Mouse (Mus musculus): ENCODE results near the gene Sugt1. TPM values are rescaled to one million over a fixed set of nuclear protein-coding genes. Genes with fewer than 3 reads are reported as not detected.

Sugt1 gene
- polyA plus RNA-seq, 2 experiments = 55.4 to 122 TPM

DNA sequence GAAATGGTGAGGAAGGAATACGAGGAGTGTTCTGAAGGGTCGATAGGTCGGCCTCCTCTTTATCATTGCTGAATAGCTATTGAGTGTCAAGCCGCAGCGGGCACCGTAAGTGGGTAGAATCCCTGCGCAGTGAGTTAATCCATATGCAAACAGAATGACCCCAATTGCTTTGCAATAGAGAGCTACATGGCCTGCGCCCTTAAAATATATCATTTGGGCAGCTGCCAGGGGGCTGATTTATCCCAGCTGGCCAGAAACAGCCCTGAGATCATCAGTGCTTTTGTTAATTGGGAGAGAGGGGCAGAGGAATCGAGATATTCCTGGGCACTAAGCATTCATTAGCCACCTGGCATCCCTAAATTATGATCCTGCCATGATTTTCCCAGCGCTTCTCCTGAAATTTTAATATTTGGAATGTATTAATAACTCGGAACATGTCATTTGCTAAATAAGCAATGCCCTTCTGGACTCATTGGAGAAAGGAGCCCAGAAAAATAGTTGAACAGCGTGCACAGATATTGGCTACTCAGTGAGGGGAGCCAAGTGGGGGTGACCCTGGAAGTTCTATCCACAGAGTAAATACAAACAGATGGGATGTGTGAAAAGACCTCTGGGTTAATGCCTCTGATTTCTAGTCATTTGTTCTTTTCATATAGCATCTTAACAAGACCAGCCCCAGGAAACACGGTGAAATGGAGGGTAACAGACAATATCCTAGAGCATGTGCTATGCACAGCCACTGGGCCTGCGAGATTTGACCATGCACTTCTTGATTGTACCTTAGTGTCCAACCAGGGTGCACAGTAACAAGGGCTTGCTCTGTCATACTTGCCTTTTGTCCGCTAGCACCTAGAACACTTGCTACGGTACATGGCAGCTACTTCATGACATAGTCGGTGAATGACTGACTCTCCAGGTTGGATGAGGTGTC, 85.9 kb downstream of the Sugt1 start:
- ATAC-seq (ENCODE audit: low FRiP score, low read depth) = no peak
- Histone ChIP-seq H3K9ac (ENCODE audit: low read depth, low read length, severe bottlenecking) (no peak overlapping the region), H3K4me3 (replicated peaks; ENCODE audit: low read length) (no peak overlapping the region), H3K27ac (replicated peaks; ENCODE audit: low read depth, low read length) (no peak overlapping the region), H3K4me2 (replicated peaks; ENCODE audit: low read depth, low read length, severe bottlenecking) (no peak overlapping the region), H3K9me3 (ENCODE audit: control insufficient read depth, low read length) (no peaks in the 10 kb centered on the region), H3K4me1 (ENCODE audit: control insufficient read depth, insufficient read depth, low read length) (peaks cover 18% of the 10 kb centered on the region; the same call in 1 of the 2 replicates), H3K27me3 (ENCODE audit: control insufficient read depth, insufficient read depth, low read length) (no peaks in the 10 kb centered on the region), H3K36me3 (ENCODE audit: control insufficient read depth, insufficient read depth, low read length) (no peaks in the 10 kb centered on the region)
- no peak for DNase-seq (ENCODE audit: low spot score)
- 68% methylated on average over 17 of the region's 17 CpGs for WGBS
- no peak for TF ChIP-seq POLR2A (IDR thresholded peaks at IDR 0.05; ENCODE audit: borderline replicate concordance, extremely low read depth, insufficient read depth, insufficient read length)

DNA sequence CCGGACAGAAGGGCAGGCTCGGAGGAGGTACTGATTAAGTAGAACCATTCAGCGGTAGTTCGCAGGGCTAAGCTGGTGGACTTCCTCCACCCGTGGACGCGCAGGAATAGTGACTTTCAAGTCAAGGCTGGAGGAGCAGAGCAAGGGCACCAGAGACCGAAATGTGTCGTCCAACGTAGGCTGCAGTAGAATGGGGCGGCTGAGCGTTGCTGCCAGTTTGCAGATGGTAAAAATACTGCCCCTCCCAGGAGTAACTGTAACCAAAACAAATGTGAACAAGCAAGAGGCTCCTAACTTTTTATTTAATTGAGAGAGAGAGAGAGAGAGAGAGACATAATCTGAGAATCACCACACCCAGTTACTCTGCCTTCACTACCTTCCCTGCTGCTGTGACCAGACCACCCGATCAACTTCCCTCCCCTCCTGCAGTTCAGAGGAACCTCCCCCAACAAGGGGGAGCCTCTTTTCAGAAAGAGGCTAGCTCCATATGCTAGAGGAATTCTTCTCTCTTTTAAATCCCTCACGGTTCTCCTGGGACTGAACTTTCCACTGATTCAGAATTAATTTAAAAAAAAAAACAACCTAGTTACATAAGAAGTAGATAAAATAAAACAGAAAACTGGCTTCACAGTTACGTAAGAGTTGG, 89.7 kb downstream of the Sugt1 start:
- peak; percentile 80 for DNase-seq (ENCODE audit: low spot score)
- Histone ChIP-seq H3K4me3 (replicated peaks; ENCODE audit: low read length) (no peak overlapping the region), H3K4me1 (ENCODE audit: control insufficient read depth, insufficient read depth, low read length) (peaks cover 18% of the 10 kb centered on the region; the same call in 1 of the 2 replicates), H3K9ac (ENCODE audit: low read depth, low read length, severe bottlenecking) (0 out of 2 replicates have a peak overlapping the region, but pooled peaks have one; percentile 25), H3K27me3 (ENCODE audit: control insufficient read depth, insufficient read depth, low read length) (no peaks in the 10 kb centered on the region), H3K27ac (replicated peaks; ENCODE audit: low read depth, low read length) (peak overlapping the region; percentile 87), H3K9me3 (ENCODE audit: control insufficient read depth, low read length) (no peaks in the 10 kb centered on the region), H3K4me2 (replicated peaks; ENCODE audit: low read depth, low read length, severe bottlenecking) (peak overlapping the region; percentile 27), H3K36me3 (ENCODE audit: control insufficient read depth, insufficient read depth, low read length) (no peaks in the 10 kb centered on the region)
- peak; percentile 85 for ATAC-seq (ENCODE audit: low FRiP score, low read depth)
- no peak for TF ChIP-seq POLR2A (IDR thresholded peaks at IDR 0.05; ENCODE audit: borderline replicate concordance, extremely low read depth, insufficient read depth, insufficient read length)
- 44% methylated on average over 15 of the region's 15 CpGs for WGBS

DNA sequence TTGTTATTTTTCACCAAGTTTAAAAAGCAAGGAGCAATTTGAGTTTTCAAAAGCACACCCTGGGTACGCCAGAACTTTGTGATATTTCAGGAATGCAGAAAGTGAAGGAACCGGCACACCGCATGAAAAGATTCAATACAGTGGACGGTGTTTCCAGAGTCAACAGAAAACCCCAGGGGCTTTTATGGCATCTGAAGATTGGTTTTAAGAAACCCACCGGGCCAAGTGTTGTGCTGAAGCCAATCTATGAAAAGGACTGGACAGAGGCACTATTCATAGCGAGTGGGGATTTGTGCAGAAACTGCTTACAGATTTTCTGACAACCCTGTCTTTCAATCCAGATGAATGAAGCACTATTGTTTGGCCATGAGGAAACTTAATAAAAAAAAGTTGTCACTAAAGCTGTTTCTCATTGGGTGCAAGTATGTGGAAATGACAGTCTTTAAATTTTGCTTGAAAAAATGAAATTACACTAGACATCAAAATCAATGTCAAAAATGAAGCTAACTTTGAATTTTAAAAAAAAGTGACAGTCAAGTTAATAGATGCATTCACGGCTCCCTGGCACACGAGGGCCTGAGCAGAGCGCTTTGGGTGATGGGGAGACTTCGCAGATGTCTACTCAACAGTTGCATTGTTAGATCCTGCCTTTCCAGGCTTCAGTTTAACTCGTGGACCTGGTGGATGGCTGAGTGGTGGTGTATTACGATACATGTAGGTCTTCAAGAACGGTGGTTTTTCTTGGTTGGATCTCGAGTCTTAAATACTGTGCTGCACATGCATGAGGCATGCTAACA, 90.6 kb downstream of the Sugt1 start:
- peak; percentile 59 for ATAC-seq (ENCODE audit: low FRiP score, low read depth)
- peak; percentile 58 for DNase-seq (ENCODE audit: low spot score)
- WGBS = 36% methylated on average over 14 of the region's 14 CpGs

DNA sequence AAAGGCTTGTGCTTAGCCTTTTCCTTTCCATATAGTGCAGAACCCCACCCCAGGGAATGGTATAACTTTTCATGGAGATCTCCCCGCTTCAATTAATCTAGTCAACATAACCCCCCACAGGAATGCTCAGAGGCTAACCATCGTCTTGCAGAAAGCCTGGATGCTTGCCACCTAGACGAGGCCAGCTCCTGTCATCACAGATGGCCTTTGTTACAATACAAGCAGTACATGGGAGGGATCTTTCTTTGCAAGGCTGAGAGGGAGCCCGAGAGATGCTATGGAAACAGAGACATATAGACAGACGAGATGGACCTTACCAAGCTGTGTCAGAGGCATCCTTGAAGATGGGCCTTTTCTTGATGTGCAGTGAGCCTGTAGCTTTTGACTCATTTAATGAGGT, 93.2 kb downstream of the Sugt1 start:
- no peak for TF ChIP-seq POLR2A (IDR thresholded peaks at IDR 0.05; ENCODE audit: borderline replicate concordance, extremely low read depth, insufficient read depth, insufficient read length)
- Histone ChIP-seq H3K4me1 (ENCODE audit: control insufficient read depth, insufficient read depth, low read length) (peaks cover 21% of the 10 kb centered on the region; the same call in 1 of the 2 replicates), H3K9ac (ENCODE audit: low read depth, low read length, severe bottlenecking) (no peak overlapping the region), H3K36me3 (ENCODE audit: control insufficient read depth, insufficient read depth, low read length) (no peaks in the 10 kb centered on the region), H3K27me3 (ENCODE audit: control insufficient read depth, insufficient read depth, low read length) (no peaks in the 10 kb centered on the region), H3K9me3 (ENCODE audit: control insufficient read depth, low read length) (no peaks in the 10 kb centered on the region), H3K27ac (replicated peaks; ENCODE audit: low read depth, low read length) (no peak overlapping the region), H3K4me3 (replicated peaks; ENCODE audit: low read length) (no peak overlapping the region), H3K4me2 (replicated peaks; ENCODE audit: low read depth, low read length, severe bottlenecking) (no peak overlapping the region)
- ATAC-seq (ENCODE audit: low FRiP score, low read depth) (no peak), DNase-seq (ENCODE audit: low spot score) (no peak)
- WGBS = 62% methylated on average over 5 of the region's 5 CpGs

More for the DNA sequence above, 90.6 kb downstream of the Sugt1 start:
- Histone ChIP-seq H3K36me3 (ENCODE audit: control insufficient read depth, insufficient read depth, low read length) (no peaks in the 10 kb centered on the region), H3K4me3 (replicated peaks; ENCODE audit: low read length) (no peak overlapping the region), H3K27me3 (ENCODE audit: control insufficient read depth, insufficient read depth, low read length) (no peaks in the 10 kb centered on the region), H3K9me3 (ENCODE audit: control insufficient read depth, low read length) (no peaks in the 10 kb centered on the region), H3K4me2 (replicated peaks; ENCODE audit: low read depth, low read length, severe bottlenecking) (peak overlapping the region; percentile 27), H3K9ac (ENCODE audit: low read depth, low read length, severe bottlenecking) (no peak overlapping the region), H3K4me1 (ENCODE audit: control insufficient read depth, insufficient read depth, low read length) (peaks cover 16% of the 10 kb centered on the region; the same call in 1 of the 2 replicates), H3K27ac (replicated peaks; ENCODE audit: low read depth, low read length) (peak overlapping the region; percentile 87)
- no peak for TF ChIP-seq POLR2A (IDR thresholded peaks at IDR 0.05; ENCODE audit: borderline replicate concordance, extremely low read depth, insufficient read depth, insufficient read length)

Small RNAs within 50 kb of the gene (microRNA-seq; reads per million reads assigned to microRNA genes)
- not detected for gene Gm27857

Other genes starting within 250 kb of the Sugt1 start
- gene Naa16, start 196.9 kb upstream of the Sugt1 start, polyA plus RNA-seq (2012; rRNA removed) = 13.9 and 23.4 TPM in 2 replicates
- gene Naa16, start 196.9 kb upstream of the Sugt1 start, polyA plus RNA-seq (2014; fragmentation: Nextera tagmentation; extraction: Ambion mirVana) = 34.5 and 42.5 TPM in 2 replicates
- 4.4 and 5.5 TPM in 2 replicates for gene Mtrf1, start 189.9 kb upstream of the Sugt1 start, polyA plus RNA-seq (2012; rRNA removed)
- gene Mtrf1, start 189.9 kb upstream of the Sugt1 start, polyA plus RNA-seq (2014; fragmentation: Nextera tagmentation; extraction: Ambion mirVana) = 8.1 and 8.7 TPM in 2 replicates
- 9.8 and 11.4 TPM in 2 replicates for gene Kbtbd7, start 161.2 kb upstream of the Sugt1 start, polyA plus RNA-seq (2012; rRNA removed)
- gene Kbtbd7, start 161.2 kb upstream of the Sugt1 start, polyA plus RNA-seq (2014; fragmentation: Nextera tagmentation; extraction: Ambion mirVana) = 14.0 and 19.0 TPM in 2 replicates
- 2.1 and 2.4 TPM in 2 replicates for gene Kbtbd6, start 135.9 kb upstream of the Sugt1 start, polyA plus RNA-seq (2012; rRNA removed)
- gene Kbtbd6, start 135.9 kb upstream of the Sugt1 start, polyA plus RNA-seq (2014; fragmentation: Nextera tagmentation; extraction: Ambion mirVana) = 2.1 and 2.5 TPM in 2 replicates
- gene Elf1, start 106.5 kb upstream of the Sugt1 start, polyA plus RNA-seq (2012; rRNA removed) = 12.7 and 15.3 TPM in 2 replicates
- 15.8 and 18.7 TPM in 2 replicates for gene Elf1, start 106.5 kb upstream of the Sugt1 start, polyA plus RNA-seq (2014; fragmentation: Nextera tagmentation; extraction: Ambion mirVana)
- gene Wbp4, start 106.2 kb upstream of the Sugt1 start, polyA plus RNA-seq (2012; rRNA removed) = 16.5 and 22.6 TPM in 2 replicates
- 44.1 and 47.2 TPM in 2 replicates for gene Wbp4, start 106.2 kb upstream of the Sugt1 start, polyA plus RNA-seq (2014; fragmentation: Nextera tagmentation; extraction: Ambion mirVana)
- gene Cnmd, start 74.5 kb downstream of the Sugt1 start, polyA plus RNA-seq (2012; rRNA removed) = 324 and 384 TPM in 2 replicates
- gene Cnmd, start 74.5 kb downstream of the Sugt1 start, polyA plus RNA-seq (2014; fragmentation: Nextera tagmentation; extraction: Ambion mirVana) = 169 and 199 TPM in 2 replicates
- gene Pcdh8, start 183.6 kb downstream of the Sugt1 start, polyA plus RNA-seq (2012; rRNA removed) = 5.7 and 8.0 TPM in 2 replicates
- gene Pcdh8, start 183.6 kb downstream of the Sugt1 start, polyA plus RNA-seq (2014; fragmentation: Nextera tagmentation; extraction: Ambion mirVana) = 5.7 and 6.7 TPM in 2 replicates

All from limb, embryonic 14.5 days (tissue).